Mouse (Mus musculus) induced T-regulatory cell, adult 2 months (primary cell): ENCODE results near the gene Tesmin.

Experiments
- DNase-seq: peaks from one replicate; pipeline ENCODE4 v3.0.0-alpha.2; 2012; ENCODE audit warnings: low read depth

Tesmin gene

GRCm38 (mm10) chr19:3394216-3394615, 5.6 kb downstream of the Tesmin start:
- no peak for DNase-seq

- DNase-seq: no peak
Observed at GRCm38 (mm10) chr19:3400057-3400456, 11.4 kb downstream of the Tesmin start.

- DNase-seq: no peak
Observed at GRCm38 (mm10) chr19:3401504-3401903, 12.8 kb downstream of the Tesmin start.

- no peak for DNase-seq
Observed at GRCm38 (mm10) chr19:3401943-3402342, 13.3 kb downstream of the Tesmin start.

- DNase-seq: no peak
Observed at GRCm38 (mm10) chr19:3402390-3402789, 13.7 kb downstream of the Tesmin start.

- no peak for DNase-seq
Observed at GRCm38 (mm10) chr19:3404030-3404429, 15.4 kb downstream of the Tesmin start.

GRCm38 (mm10) chr19:3405531-3406281, 17.0 kb downstream of the Tesmin start:
- no peak for DNase-seq

- DNase-seq: no peak
Observed at GRCm38 (mm10) chr19:3414268-3414733, 25.6 kb downstream of the Tesmin start, which contains the start of gene Gal. TSS of gene Gal (minus strand) at chr19:3414544.

GRCm38 (mm10) chr19:3419251-3419650, 30.6 kb downstream of the Tesmin start:
- no peak for DNase-seq

GRCm38 (mm10) chr19:3422488-3422887, 33.8 kb downstream of the Tesmin start:
- no peak for DNase-seq

GRCm38 (mm10) chr19:3422981-3423380, 34.3 kb downstream of the Tesmin start:
- no peak for DNase-seq

- no peak for DNase-seq
Observed at GRCm38 (mm10) chr19:3424214-3424613, 35.6 kb downstream of the Tesmin start.

GRCm38 (mm10) chr19:3428057-3428830, 39.6 kb downstream of the Tesmin start:
- DNase-seq: no peak

GRCm38 (mm10) chr19:3429156-3429816, 40.6 kb downstream of the Tesmin start:
- no peak for DNase-seq

- DNase-seq: no peak
Observed at GRCm38 (mm10) chr19:3431066-3431465, 42.4 kb downstream of the Tesmin start.

- DNase-seq: no peak
Observed at GRCm38 (mm10) chr19:3431969-3432368, 43.3 kb downstream of the Tesmin start.

GRCm38 (mm10) chr19:3434124-3434523, 45.5 kb downstream of the Tesmin start:
- DNase-seq: no peak

GRCm38 (mm10) chr19:3434641-3435040, 46.0 kb downstream of the Tesmin start:
- DNase-seq: no peak

GRCm38 (mm10) chr19:3435824-3436223, 47.2 kb downstream of the Tesmin start:
- DNase-seq: no peak

GRCm38 (mm10) chr19:3436840-3437239, 48.2 kb downstream of the Tesmin start:
- peak; percentile 57 for DNase-seq

- DNase-seq: no peak
Observed at GRCm38 (mm10) chr19:3437980-3438379, 49.3 kb downstream of the Tesmin start.

- DNase-seq: no peak
Observed at GRCm38 (mm10) chr19:3440667-3441066, 52.0 kb downstream of the Tesmin start.

- no peak for DNase-seq
Observed at GRCm38 (mm10) chr19:3441092-3441491, 52.4 kb downstream of the Tesmin start.
